7 mouse cellular contexts compared by ENCODE assay signal in the genomic region with DNA sequence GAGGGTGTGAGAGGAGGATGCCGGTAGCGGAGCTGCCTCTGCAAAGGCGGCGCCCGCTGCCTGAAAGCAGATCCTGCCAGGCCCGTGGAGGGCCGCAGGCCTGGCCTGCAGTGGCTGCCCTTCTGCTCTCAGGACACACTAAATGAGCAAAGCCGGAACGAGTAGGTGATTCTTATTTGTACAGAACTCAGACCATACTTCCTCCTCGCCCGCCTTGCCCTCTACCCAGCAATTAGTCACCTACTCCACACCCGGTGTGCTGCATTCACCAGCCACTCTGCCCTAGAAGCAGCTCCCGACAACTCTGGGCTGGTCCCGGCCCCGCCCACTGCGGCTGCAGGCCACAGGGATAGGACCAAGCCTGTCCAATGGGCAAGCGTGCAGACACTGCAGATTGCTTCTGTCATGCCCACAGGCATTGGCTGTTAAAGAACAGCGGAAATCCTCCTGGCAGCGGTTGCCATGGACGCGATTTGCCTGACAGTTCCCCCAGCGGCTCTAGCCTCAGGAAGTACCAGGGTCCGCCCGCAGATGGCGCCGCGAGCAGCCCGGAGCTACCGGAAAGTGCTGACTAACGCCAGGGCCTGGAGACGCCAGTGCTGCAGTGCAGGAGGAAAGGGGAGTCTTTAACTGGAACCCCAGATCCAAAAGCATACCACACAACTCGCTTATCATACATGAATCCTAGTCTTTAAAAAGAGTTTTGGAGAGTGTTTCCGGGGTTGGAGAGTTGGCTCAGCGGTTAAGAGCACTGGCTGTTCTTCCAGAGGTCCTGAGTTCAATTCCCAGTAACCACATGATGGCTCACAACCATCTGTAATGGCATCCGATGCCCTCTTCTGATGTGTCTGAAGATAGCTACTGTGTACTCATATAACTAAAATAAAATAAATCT. TPM values are rescaled to one million over a fixed set of nuclear protein-coding genes. Genes with fewer than 3 reads are reported as not detected.
A peak's percentile ranks its signal among the peaks of the same experiment; 100 is the strongest.
DNase-seq lines count a peak whose midpoint lies in the region; ATAC-seq and TF ChIP-seq lines count a peak whose summit lies in the region.

No protein-coding gene starts in this region.

- 5% methylated on average over 35 of the region's 35 CpGs for WGBS in embryonic facial prominence, embryonic 10.5 days
- 3% methylated on average over 35 of the region's 35 CpGs for WGBS in intestine, postnatal 0 days
- WGBS in midbrain, embryonic 12.5 days, result 4% methylated on average over 35 of the region's 35 CpGs
- WGBS in small intestine, adult 2 months, result 3% methylated on average over 35 of the region's 35 CpGs

- no peaks in the 10 kb centered on the region for H3K9me3 ChIP-seq in embryonic facial prominence, embryonic 10.5 days
- H3K9me3 ChIP-seq in intestine, postnatal 0 days (ENCODE audit: control insufficient read depth), result no peaks in the 10 kb centered on the region
- H3K9me3 ChIP-seq in midbrain, embryonic 12.5 days, result no peaks in the 10 kb centered on the region

- H3K4me2 ChIP-seq in intestine, postnatal 0 days (replicated peaks; ENCODE audit: low read depth), result peak overlapping the region; percentile 66
- peak overlapping the region; percentile 55 for H3K4me2 ChIP-seq in midbrain, embryonic 12.5 days (replicated peaks)

- intact Hi-C loops in left cerebral cortex, postnatal 4 days (cut with DNase I), result loop anchor here (5.0 to 10.0 kb wide), 2 partner anchors 79 to 362 kb away; a partner anchor contains a TSS

- H3K27ac ChIP-seq in embryonic facial prominence, embryonic 10.5 days (replicated peaks), result peak overlapping the region; percentile 82
- H3K27ac ChIP-seq in intestine, postnatal 0 days (ENCODE audit: low read depth, low read length), result peak overlapping the region; percentile 58
- peak overlapping the region; percentile 53 for H3K27ac ChIP-seq in midbrain, embryonic 12.5 days (replicated peaks)
- peak overlapping the region; percentile 77 for H3K27ac ChIP-seq in small intestine, adult 2 months (ENCODE audit: insufficient read depth, low read depth, low read length)

- DNase-seq in adrenal gland, postnatal 10 days, result peak; percentile 100
- peak; percentile 99 for DNase-seq in embryonic facial prominence, embryonic 10.5 days (ENCODE audit: low spot score)
- peak; percentile 77 for DNase-seq in gonadal fat pad, adult 2 months (ENCODE audit: low read depth)
- peak; percentile 100 for DNase-seq in left cerebral cortex, postnatal 4 days

- H3K4me3 ChIP-seq in embryonic facial prominence, embryonic 10.5 days, result peak overlapping the region; percentile 61
- peak overlapping the region; percentile 36 for H3K4me3 ChIP-seq in intestine, postnatal 0 days (ENCODE audit: low read depth, low read length)
- H3K4me3 ChIP-seq in midbrain, embryonic 12.5 days, result peak overlapping the region; percentile 41
- H3K4me3 ChIP-seq in small intestine, adult 2 months (ENCODE audit: low read depth, low read length), result peak overlapping the region; percentile 58

- H3K36me3 ChIP-seq in embryonic facial prominence, embryonic 10.5 days (replicated peaks), result peaks cover 15% of the 10 kb centered on the region
- peaks cover under 1% of the 10 kb centered on the region; the same call in 1 of the 2 replicates for H3K36me3 ChIP-seq in intestine, postnatal 0 days (ENCODE audit: control insufficient read depth, insufficient read depth)
- H3K36me3 ChIP-seq in midbrain, embryonic 12.5 days, result no peaks in the 10 kb centered on the region
- peaks cover 2% of the 10 kb centered on the region; the same call in 1 of the 2 replicates for H3K36me3 ChIP-seq in small intestine, adult 2 months (ENCODE audit: control insufficient read depth, insufficient read depth, low read length)

- peak overlapping the region; percentile 38 for H3K9ac ChIP-seq in intestine, postnatal 0 days (ENCODE audit: low read depth, low read length)
- H3K9ac ChIP-seq in midbrain, embryonic 12.5 days (replicated peaks), result peak overlapping the region; percentile 60

- peaks cover 18% of the 10 kb centered on the region for H3K4me1 ChIP-seq in embryonic facial prominence, embryonic 10.5 days
- H3K4me1 ChIP-seq in intestine, postnatal 0 days (replicated peaks; ENCODE audit: control insufficient read depth, insufficient read depth, low read length), result no peaks in the 10 kb centered on the region
- H3K4me1 ChIP-seq in midbrain, embryonic 12.5 days, result peaks cover 16% of the 10 kb centered on the region
- peaks cover 11% of the 10 kb centered on the region; the same call in 1 of the 2 replicates for H3K4me1 ChIP-seq in small intestine, adult 2 months (ENCODE audit: control insufficient read depth, insufficient read depth, insufficient read length, low read length)

- TF ChIP-seq CTCF in intestine, postnatal 0 days (IDR thresholded peaks at IDR 0.05; ENCODE audit: low read depth), result peak; percentile 97
- peak; percentile 85 for TF ChIP-seq CTCF in small intestine, adult 2 months (IDR thresholded peaks at IDR 0.05; ENCODE audit: extremely low read depth, insufficient read length, insufficient replicate concordance, low read depth, low read length)

- ATAC-seq in intestine, postnatal 0 days, result peak; percentile 99
- ATAC-seq in midbrain, embryonic 12.5 days (ENCODE audit: low FRiP score, low read depth), result peak; percentile 100

- H3K27me3 ChIP-seq in embryonic facial prominence, embryonic 10.5 days (replicated peaks; ENCODE audit: low read depth, poor library complexity, severe bottlenecking), result no peaks in the 10 kb centered on the region
- no peaks in the 10 kb centered on the region for H3K27me3 ChIP-seq in intestine, postnatal 0 days (replicated peaks; ENCODE audit: control insufficient read depth, insufficient read depth, low read length)
- H3K27me3 ChIP-seq in midbrain, embryonic 12.5 days, result peaks cover 6% of the 10 kb centered on the region
- H3K27me3 ChIP-seq in small intestine, adult 2 months (ENCODE audit: control insufficient read depth, insufficient read depth, low read length), result no peaks in the 10 kb centered on the region

- TF ChIP-seq POLR2A in small intestine, adult 2 months (IDR thresholded peaks at IDR 0.05; ENCODE audit: low read depth, low read length), result peak; percentile 89

RNA-seq across cellular contexts. Expression of a gene that starts 21.2 kb away (rescaled TPM):
- total RNA-seq in adrenal gland, postnatal 10 days (2021), result 10 to 100 TPM; 54.0 to 57.2 TPM
- 14.9 and 15.1 TPM in 2 replicates for polyA plus RNA-seq in embryonic facial prominence, embryonic 10.5 days (2016; fragmentation: Nextera tagmentation; extraction: Ambion mirVana)
- polyA plus RNA-seq in gonadal fat pad, adult 2 months (2012; rRNA removed), result 42.8 and 51.2 TPM in 2 replicates
- 16.7 and 17.3 TPM in 2 replicates for polyA plus RNA-seq in intestine, postnatal 0 days (2015; fragmentation: Nextera tagmentation; extraction: Ambion mirVana)
- total RNA-seq in left cerebral cortex, postnatal 4 days (2021), result 10 to 100 TPM; 93.8 to 97.7 TPM
- 17.5 and 18.6 TPM in 2 replicates for polyA plus RNA-seq in midbrain, embryonic 12.5 days (2016; fragmentation: Nextera tagmentation; extraction: Ambion mirVana)
- 28.4 and 50.8 TPM in 2 replicates for polyA plus RNA-seq in small intestine, adult 2 months (2012; rRNA removed)

Comparison
In these comparisons a context has a peak if more than half of its experiments do, and no peak if none do; other contexts are left out.
1. Peak in every context shown above with its lines: DNase-seq, ATAC-seq, H3K4me3 ChIP-seq and H3K27ac ChIP-seq.